Mouse (Mus musculus) T-helper 1 cell (primary cell): ENCODE data around the gene Cfap65.

Source experiments
- in situ Hi-C: fragments of 300-600 bp; cut with MboI, MseI; formaldehyde crosslinking; loops from one replicate; pipeline ENCODE4 v1.15.1; 2025; ENCODE audit warnings: high pct_unique_total_duplicates

The Cfap65 gene

DNA sequence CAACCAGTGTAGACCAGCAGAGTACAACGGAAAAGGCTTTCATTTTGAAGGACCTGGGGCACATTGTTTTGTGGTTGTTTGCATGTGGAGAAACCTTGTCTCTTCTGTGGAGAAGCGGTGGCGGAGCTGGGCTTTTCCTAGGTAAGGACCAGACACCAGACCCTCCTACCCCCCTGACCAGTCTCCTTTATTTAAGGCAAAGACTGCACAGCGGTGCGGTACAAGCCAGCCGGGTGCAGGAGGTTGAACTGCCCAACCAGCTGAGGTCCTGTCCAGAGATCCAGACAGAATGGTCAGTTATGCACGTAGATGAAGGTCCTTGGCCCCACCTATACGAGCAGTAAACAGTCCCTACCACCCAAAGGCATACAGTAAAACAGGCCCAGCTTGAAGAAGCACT, 52.6 kb downstream of the Cfap65 start:
- in situ Hi-C loops, result no loop called here

- in situ Hi-C loops, result no loop called here
Observed at GRCm38 (mm10) chr1:74882055-74882734, 53.2 kb downstream of the Cfap65 start.

GRCm38 (mm10) chr1:74880785-74881360, 54.5 kb downstream of the Cfap65 start:
- in situ Hi-C loops, result no loop called here

GRCm38 (mm10) chr1:74877199-74877598, 58.2 kb downstream of the Cfap65 start:
- in situ Hi-C loops, result no loop called here

- in situ Hi-C loops, result no loop called here
Observed at GRCm38 (mm10) chr1:74872218-74872617, 63.2 kb downstream of the Cfap65 start.

DNA sequence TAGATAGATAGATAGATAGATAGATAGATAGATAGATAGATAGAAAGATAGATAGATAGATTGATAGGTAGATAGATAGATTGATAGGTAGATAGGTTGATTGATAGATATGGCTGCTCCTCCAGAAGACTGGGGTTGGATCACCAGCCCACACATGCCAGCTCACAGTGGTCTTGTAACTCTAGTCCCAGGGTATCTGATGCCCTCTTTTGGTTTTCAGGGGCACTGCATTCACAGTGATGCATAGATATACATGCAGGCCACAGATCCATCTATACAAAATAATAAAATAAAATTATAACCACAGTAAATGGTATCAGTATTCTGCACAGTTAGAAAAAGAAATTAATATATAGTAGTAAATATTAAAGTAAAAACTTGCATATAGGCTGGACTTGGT, 73.6 kb downstream of the Cfap65 start:
- in situ Hi-C loops, result no loop called here

DNA sequence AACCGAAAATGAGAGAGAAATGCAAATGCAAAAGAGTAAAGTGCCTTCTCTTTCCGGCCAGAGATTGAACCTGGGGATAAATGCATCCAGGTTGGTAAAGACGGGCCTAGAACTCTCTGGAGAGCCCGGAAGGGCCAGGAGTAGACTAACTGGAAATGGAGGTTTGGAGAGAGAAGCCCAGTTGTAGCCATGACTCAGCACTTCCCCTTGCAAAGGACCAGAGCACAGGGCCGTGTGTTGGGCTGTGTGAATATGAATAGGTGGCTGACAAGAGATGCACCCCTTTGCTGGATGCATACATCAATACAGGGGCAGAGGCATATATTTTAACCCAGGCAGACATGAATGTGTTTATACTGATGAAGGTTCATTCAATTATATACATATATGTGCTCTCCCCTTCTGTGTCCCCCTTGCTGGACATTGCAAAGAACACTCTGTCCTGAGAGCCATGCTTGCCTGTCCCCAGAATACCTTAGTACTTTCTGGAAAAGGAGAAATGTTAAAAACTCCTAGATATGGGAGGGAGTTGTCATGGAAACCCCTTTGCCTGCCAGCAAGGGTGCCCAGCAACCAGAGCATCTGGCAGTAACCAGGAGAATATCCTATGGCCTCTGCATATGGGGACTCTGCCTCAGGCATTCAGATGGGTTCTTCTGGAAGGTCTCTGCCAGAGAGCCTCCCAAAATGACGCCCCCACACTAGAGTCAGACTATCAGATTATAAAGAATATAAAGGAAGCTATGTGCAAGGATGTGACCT, 76.0 kb downstream of the Cfap65 start:
- in situ Hi-C loops, result no loop called here

DNA sequence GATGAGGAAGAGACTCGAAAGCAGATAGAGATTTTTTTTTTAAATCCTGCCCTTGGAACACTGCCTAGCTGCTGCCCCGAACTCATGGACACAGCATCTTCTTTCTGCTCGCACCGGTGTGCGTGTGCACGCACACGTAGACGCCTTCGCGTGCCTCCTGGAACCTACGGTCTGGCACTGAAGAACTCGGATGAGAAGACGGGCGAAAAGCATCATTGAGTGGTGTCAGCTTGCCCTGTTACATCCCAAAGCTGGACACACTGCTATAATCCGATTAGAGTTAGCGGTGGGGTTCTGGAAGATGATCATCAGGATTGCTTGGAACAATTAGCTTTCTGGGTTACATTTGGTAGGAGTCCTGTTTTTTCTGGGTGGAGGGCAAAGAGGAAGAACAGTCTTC, 76.6 kb downstream of the Cfap65 start:
- in situ Hi-C loops, result no loop called here

DNA sequence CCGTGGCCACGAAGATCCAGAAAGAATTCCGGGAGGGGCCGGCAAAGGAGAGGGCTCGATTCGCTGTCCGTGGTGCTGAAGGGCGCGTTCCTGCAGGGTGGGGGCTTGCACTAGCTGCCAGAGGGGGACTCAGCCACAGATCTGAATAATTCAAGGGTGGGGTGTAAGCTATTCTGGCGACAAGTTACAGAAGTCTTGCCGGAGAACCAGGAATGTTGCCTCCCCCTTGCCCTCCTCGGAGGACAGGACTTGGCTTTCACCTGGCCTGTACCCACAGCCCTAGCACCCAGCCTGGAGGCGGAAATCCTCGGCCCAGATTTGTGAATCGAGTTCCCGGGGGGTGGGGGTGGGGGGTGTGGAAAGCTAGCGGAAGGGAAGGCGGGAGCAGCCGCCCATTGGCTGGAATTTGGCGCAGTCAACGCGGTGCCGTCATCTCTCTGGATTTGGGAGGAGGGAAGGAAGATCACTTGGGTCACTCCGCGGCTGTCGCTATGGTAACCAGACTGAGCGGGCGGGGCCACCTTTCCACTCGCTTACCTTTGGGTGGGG, 77.2 kb downstream of the Cfap65 start:
- in situ Hi-C loops, result no loop called here

GRCm38 (mm10) chr1:74857677-74858076, 77.7 kb downstream of the Cfap65 start:
- in situ Hi-C loops, result no loop called here

DNA sequence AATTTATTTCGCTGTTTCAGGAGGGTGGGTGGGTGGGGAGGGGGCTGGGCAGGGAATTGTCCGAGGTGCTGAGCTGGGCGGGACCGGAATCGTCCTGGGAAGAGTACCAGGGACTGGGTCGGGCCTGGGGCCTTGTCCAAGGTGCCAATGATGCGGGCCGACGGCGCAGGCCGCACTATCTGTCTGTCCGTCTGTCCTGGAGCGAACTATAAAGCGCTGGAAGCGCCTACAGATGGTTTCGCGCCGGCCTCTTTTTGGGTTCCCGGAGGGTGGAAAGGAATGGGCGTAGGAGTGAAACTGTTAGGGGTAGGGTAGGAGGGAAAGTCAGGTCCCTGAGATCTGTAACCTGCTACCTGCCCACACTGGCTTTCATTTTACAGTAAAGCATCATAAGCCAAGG, 78.2 kb downstream of the Cfap65 start:
- in situ Hi-C loops, result no loop called here

- in situ Hi-C loops, result no loop called here
Observed at GRCm38 (mm10) chr1:74856791-74857190, 78.6 kb downstream of the Cfap65 start.

DNA sequence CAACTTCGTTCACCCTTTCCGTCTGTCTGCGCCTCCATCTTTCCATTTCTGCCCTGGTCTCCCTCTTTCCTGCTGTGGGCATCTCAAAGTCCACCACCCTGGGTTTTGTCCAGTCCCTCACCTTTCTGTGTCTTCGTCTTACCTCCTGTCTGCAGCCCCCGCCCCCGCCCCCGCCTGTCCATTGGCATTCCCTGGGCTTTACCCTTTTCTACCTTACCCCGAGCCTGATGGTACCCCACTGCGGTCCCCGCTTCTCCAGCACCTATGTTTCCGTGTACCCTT, 79.0 kb downstream of the Cfap65 start:
- in situ Hi-C loops, result no loop called here

DNA sequence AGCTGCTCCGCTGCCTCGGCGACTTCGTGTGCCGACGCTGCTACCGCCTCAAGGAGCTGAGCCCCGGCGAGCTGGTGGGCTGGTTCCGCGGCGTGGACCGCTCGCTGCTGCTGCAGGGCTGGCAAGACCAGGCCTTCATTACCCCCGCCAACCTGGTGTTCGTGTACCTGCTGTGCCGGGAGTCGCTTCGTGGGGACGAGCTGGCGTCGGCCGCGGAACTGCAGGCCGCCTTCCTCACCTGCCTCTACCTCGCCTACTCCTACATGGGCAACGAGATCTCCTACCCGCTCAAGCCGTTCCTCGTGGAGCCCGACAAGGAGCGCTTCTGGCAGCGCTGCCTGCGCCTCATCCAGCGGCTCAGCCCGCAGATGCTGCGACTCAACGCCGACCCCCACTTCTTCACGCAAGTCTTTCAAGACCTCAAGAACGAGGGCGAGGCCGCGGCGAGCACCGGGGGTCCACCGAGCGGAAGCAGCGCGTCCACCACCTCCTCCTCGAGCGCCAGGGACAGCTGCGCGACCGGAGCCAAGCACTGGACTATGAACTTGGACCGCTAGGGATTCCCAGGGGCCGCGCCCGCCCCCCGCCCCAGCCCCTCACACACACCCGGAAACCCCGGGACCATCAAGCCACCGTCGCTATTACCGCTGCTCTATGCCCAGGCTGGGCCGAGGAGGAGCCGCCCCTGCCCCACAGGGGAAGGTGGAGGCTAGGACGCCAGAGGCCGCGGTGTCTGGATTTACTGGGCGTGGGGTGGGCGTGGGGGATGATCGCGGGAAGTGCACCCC, 79.6 kb downstream of the Cfap65 start:
- in situ Hi-C loops, result no loop called here

- in situ Hi-C loops, result no loop called here
Observed at GRCm38 (mm10) chr1:74855156-74855555, 80.2 kb downstream of the Cfap65 start.

- in situ Hi-C loops, result no loop called here
Observed at GRCm38 (mm10) chr1:74854306-74855056, 80.9 kb downstream of the Cfap65 start, which contains the start of gene Cdk5r2. Cdk5r2 (plus strand) TSS chr1:74854934.
